Mouse (Mus musculus): ENCODE data around the gene Mical3.

Gene Mical3

DNA sequence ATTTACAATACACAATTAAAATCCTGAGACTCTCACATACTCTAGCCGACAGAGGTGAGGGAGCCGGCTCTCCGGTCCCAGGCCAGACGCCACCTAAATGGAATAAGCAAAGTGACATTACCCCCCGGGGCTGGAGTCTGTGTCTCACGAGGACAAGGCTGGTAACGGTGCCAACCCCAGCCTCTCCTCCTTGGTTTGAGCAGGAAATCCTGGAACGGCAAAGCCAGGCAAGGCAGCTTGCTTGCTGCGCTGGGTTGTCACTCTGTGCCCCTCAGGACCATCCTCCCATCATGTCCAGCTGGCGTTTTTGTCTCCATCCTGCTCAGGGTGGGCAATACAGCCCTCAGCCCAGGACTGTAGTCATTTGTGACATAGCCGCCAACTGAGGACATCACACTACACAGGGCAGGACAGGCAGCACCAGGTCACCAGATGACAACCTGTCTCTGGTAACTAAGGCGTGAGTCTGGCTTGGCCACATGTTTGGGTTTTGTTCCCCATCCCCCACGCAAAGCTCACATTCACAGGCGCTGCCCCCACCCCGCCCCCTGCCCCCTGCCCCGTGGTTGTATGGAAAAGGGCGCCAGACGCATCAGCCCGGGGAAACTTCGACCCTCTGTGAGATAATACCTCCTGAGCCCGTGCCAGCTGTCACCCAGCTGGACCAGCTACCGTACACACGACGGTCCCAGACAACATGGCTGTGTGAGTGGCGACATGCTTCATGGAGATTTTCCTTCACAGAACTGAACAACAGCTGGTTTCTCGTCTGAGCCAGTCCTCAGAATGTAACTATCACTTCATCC, 49.3 kb downstream of the Mical3 start:
- no peak for DNase-seq

DNA sequence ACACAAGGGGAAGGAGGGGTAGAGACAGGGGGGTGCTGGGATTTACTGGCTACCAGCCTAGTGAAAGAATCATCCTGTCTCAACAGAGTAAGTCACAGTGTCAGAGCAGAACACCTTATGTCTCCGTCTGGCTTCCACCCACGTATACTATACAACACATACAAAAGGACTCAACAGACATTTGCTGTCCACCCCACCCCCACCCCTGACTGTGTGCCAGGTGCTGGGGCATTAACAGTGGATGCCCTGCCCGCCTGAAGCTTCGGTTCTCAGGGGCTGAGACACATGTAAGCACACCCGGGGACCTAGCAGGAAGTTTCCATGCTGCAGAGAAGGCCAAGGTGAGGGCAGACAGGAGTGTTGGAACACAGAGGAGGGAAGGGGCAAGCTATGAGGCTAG, 52.6 kb downstream of the Mical3 start:
- no peak for DNase-seq

GRCm38 (mm10) chr6:121076929-121077566, 53.8 kb downstream of the Mical3 start:
- no peak for DNase-seq

GRCm38 (mm10) chr6:121075763-121076162, 55.0 kb downstream of the Mical3 start:
- no peak for DNase-seq

- no peak for DNase-seq
These were observed 57.5 kb downstream of the Mical3 start for GRCm38 (mm10) chr6:121073312-121073711.

- DNase-seq = no peak
These were observed 58.2 kb downstream of the Mical3 start for GRCm38 (mm10) chr6:121072615-121073014.

DNA sequence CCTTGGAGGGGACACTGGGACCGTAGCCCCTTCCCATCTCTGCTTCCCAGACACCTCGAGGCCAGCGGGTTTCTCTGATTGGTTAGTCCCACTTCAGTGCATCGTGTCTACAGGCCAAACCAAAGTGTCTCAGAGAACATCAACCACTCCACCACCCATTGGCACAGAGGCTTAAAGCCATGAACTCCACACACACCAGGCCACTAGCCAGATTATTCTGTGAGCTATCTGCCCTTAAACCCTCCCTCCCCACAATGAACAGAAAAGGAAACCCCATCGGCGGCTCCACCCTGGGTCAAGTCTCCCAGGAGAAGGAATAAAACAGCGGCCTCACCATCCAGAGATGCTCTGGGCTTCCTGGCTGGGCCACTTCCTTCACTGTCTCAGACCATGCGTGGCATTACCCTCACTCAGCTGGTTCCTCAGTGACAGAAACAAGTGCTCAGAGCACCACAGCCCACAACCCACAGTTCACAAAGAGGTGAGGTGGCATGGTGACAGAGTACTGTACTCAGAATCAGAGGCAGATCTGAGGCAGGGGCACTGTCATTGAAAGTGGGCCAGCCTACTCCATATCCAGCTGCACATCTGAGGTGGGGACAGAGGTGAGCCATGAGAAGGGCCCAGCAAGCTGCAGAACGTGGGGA, 60.1 kb downstream of the Mical3 start:
- DNase-seq = no peak

- DNase-seq = no peak
These were observed 61.6 kb downstream of the Mical3 start for GRCm38 (mm10) chr6:121069156-121069555.

GRCm38 (mm10) chr6:121068087-121068464, 62.7 kb downstream of the Mical3 start:
- DNase-seq = no peak

DNA sequence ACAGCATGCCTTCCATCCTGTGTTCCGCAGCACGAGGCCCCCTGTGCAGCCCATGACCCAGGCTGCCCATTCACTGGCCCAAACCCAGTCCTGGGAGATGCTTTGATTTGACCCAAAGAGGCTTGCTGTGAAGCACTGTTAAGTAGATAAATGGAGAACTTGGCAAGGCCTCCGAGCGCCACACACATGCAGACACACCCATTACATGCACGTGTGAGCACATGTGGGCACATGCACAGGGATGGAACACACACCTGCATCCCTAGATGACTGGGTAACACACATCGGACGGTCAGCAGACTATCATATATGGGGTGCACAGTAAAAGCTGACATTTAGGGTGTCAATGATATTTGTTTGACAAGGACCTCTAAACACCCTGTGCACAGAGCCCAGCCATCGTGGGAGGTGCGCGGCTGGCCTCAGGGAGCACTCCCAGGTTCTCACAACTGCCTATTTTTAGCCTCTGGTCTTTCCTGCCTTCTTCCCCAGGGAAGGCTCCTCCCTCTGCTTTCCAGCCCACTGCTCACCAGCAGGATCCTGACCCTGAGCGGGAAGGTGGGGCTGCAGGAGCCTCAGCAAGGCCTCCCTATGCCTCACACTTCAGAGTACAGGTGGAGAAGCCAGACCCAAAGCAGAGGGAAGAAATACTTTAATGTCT, 63.2 kb downstream of the Mical3 start:
- DNase-seq = no peak

- DNase-seq = no peak
These were observed 64.0 kb downstream of the Mical3 start for GRCm38 (mm10) chr6:121066761-121067160.

- DNase-seq = peak in 1 of 2 experiments; percentile 59
These were observed 66.3 kb downstream of the Mical3 start for GRCm38 (mm10) chr6:121064356-121065015.

GRCm38 (mm10) chr6:121063771-121064170, 67.0 kb downstream of the Mical3 start:
- DNase-seq = no peak

DNA sequence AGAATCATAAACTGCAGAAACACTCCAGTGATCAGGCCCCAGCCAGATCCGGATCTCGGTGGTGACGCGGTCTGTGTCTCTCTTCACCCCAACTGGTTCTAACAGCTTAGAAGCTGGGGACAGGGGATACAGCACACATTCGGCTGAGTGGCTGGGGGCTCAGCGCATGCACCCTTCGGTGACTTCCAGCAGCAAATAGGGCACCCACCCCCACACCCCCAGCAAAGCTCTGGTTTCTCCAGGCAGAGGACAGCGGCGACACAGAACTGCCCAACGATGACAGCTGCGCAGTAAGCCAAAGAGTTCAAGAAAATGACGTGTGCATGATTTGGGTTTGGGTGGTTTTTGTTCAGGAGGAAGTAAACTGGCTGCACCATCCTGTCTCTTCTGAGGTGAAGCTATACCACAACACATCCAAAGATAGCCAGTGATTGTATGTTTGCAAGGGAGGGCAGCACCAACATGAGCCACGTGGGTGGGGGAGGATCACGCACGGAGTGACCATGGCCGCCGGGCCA, 67.8 kb downstream of the Mical3 start:
- DNase-seq = no peak

- DNase-seq = no peak
These were observed 72.8 kb downstream of the Mical3 start for GRCm38 (mm10) chr6:121058039-121058438.

- DNase-seq = peak; percentile 47 to 49
These were observed 73.4 kb downstream of the Mical3 start for GRCm38 (mm10) chr6:121057181-121057956.

- no peak for DNase-seq
These were observed 75.3 kb downstream of the Mical3 start for GRCm38 (mm10) chr6:121055496-121055895.

GRCm38 (mm10) chr6:121054908-121055307, 75.9 kb downstream of the Mical3 start:
- DNase-seq = no peak

GRCm38 (mm10) chr6:121054340-121054739, 76.5 kb downstream of the Mical3 start:
- no peak for DNase-seq

GRCm38 (mm10) chr6:121053585-121054112, 77.2 kb downstream of the Mical3 start:
- no peak for DNase-seq

DNA sequence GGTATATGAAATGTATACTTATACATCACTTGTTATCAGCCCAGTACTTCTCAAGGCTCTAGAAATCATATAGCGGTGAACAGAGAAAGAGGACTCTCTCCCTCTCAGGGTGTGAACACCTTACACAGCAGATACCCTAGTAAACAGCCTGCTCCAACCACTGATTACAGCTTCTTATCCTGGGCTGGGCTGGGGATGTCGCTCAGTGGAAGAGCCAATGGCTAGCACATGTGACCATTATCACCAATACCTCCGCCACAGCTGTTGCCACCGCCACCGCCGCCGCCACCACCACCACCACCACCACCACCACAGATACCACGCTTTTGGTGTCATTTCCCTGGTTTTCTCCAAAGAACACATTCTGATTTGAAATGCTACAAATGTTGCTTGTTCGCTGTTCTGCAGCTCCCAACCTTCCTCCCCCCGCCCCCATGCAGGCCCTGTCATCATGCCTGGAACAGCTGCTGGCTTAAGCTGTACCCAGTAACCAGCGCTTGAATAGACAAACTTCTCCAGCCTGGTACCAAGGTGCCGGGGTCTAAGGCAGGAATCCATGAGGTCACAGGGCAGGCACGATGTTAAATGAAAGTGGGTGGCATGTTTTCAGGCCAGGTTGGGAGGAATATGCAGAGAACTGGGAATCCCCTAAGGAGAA, 78.7 kb downstream of the Mical3 start:
- DNase-seq = no peak

All from lung, adult 18-20 months (tissue).